Mouse (Mus musculus): Measurements from ENCODE around the gene Pgbd5. TPM values are rescaled to one million over a fixed set of nuclear protein-coding genes. Genes with fewer than 3 reads are reported as not detected.

The Pgbd5 gene
- total RNA-seq, 2 experiments from 2014 or later = not detected

DNA sequence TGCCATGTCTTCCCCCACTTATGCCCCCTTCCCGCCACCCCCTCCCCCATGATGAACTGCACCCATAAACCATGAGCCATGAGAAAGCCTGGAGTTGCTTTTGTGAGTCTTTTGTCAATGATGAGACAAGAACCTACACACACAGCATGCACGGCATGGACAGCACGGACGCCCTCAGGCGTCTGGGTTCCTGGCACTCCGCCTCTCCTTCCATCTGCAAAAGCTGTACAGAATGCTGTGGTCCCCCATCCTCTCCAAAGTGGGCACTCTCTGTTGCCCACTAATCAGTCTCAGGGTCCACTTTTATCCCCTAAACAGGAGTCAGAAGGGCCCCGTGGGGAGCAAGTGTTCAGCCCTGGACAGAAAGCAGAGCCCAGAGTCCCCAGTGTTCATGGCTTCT lies 44.5 kb downstream of the Pgbd5 start:
- no peak for ATAC-seq (replicated peaks; ENCODE audit: poor library complexity, severe bottlenecking)

DNA sequence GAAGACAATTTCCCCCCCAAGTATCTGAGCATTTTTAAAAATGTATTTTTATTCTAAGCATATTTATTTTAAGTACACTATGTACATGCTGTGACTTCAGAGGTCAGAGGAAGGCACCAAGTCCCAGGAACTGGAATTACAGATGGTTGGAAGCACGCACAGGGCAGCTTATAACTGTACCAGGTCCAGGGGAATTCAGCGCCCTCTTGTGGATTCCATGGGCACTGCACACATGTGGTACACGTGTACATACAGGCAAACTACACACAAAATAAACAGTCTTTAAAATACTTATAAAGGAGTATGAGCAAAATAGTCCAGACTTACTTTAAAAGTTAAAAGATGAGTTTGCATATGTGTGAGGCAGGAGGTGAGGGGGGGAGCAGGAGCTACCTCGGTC lies 45.5 kb downstream of the Pgbd5 start:
- no peak for ATAC-seq (replicated peaks; ENCODE audit: poor library complexity, severe bottlenecking)

DNA sequence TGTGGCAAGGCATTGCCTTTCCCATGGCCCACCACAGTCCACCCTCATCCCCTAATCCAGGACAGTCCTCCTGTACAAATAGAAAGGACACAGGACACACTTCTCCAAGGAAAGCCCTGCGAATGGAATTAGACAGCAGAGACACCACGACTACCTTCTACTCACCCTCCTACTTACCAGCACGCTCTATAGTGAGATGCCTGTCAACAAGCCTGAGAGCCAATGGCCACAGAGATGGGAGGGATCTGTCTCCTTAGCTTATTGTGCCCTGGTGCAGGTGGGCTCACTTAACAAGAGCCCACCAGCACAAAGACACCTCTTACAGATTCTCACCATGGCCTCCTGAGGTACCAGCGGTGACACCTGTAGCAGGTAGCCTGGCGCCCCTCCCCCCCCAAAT lies 46.4 kb downstream of the Pgbd5 start:
- ATAC-seq (replicated peaks; ENCODE audit: poor library complexity, severe bottlenecking) = no peak

DNA sequence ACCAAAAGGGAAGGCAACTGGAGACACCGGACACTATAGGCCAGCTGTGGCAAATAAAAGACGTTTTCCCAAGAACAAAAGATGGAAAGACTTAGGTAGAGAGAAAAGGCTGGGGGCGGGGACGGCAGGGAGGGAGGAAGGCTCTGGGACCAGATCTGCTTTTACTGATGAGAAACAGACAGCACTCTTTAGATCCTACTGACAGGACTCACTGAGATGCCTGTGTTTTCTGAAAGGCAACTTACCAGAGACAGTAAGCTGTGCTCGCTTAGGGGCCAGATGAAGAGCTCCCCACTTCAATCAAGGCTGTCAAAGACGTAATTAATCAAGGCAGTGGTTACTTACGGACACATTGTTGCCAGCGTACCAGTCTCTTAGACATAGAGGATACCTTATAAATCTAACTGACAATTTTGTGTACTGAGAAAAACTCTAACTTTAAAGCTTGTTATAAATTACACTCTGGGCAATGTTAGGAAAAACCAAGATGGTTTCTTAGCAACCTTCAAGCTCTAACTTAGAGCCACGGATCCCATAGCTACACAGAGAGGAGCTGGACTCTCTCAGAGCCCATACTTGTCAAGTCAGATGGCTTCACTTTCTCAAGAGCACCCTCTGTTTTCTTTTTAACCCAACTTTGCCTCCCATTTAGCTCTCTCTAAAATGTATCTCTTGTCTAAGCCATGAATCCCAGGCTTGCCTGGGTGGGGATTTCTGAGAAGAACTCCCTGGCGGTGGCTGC lies 47.0 kb downstream of the Pgbd5 start:
- ATAC-seq (replicated peaks; ENCODE audit: poor library complexity, severe bottlenecking) = no peak

DNA sequence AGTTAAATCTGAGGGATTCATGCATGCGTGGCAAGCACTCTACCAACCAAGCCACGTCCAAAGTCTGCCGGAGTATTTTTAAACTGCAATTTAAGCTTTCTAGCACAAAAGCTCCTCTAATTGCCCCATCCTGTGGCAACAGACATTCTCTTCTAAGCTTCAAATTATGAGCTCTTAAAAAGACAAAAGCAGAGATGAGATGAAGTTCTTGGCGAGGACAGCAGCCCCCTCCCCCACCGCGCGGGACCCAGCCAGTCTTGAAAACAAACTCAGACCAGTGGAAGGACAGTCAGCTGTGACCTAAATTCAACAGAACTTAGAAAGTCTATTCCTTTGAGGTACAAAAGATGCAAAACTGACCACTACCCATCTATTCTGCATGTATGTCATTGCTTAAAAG lies 48.3 kb downstream of the Pgbd5 start:
- no peak for ATAC-seq (replicated peaks; ENCODE audit: poor library complexity, severe bottlenecking)

DNA sequence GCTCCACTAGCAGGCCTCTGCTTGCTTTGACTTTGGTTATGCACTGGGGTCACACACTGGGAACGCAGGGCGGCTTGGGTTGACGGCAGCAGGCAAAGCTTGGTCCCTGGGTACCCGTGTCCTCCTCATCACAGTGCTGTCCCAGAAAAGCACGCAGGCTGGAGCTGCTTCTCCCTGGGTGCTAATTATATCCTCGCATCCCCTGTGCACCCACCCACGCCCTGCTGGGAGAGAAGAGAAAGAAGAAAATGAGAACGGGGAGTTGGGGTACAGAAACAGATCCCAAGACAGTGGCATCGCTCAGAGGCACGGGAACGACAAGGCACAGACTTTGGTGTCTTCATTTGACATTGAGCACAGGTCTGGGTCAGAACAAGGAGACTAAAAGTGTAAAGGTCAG lies 50.0 kb downstream of the Pgbd5 start:
- ATAC-seq (replicated peaks; ENCODE audit: poor library complexity, severe bottlenecking) = no peak

DNA sequence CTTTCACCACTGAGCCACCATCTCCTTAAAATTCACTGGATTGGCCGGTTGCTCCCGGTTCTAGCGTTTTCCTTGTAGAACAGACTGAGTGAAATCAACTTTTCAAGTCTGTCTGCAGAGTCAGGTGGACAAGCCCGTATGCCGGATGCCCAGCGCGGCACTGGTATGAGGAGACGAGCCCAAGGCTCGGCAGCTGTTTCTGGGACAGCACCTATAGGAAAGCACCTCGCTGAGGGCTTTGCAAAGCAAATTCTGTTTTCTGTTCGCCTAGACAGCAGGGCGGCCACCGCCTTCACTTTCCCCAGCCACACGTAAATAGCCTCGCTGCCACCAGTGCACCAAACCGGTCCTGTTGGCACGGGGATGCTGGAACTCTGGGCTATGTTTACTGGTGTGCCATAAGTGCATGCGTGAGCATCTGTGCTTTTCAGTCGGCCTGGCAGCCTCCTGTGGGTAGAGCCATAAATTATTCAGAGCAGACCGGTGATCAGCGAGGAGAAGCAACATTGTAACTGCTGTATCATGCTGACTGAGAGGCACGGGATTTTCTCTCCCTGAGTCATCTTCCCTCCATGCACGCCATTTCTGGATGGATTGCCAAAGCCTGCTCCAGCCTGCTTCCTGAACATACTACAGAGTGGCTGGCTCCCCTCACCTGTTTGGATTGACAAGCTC lies 53.1 kb downstream of the Pgbd5 start:
- no peak for ATAC-seq (replicated peaks; ENCODE audit: poor library complexity, severe bottlenecking)

DNA sequence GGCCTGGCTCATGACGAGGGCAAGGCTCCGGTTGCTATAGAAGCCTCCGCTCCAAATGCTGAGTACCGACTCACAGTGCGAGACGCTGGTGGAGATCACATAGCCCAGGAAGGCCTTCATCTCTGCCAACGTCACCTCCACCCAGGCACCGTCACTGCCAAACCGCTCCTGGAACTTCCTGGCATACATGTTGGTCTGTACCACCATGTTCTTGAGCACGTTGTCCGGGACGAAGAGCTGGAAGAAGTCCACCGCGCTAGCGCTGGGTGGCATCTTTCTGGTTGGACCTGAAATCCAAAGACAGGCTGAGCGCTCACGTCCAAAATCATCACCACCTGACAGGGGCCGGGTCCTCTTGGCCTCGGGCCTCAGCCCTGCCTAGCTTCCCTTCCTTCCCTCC lies 55.1 kb downstream of the Pgbd5 start:
- ATAC-seq (replicated peaks; ENCODE audit: poor library complexity, severe bottlenecking) = no peak

DNA sequence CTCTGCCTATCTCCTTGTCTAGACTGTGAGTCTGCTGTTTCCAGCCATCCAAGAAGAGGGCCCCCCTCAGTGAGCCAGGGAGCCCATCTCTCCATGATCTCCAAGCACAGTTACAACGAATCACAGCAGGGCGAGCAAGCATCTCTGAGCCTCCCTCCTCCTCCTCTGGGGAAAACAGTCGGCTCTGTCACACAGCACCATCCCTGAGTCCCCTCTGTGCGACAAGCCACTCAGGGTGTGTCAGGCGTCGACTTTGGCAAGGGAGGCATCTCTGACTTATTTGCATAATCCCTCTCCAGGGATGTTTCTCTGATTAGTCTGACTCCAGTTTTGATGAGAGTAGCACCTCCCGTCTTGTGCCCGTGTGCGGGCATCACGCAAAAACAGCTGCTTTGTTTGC lies 57.2 kb downstream of the Pgbd5 start:
- no peak for ATAC-seq (replicated peaks; ENCODE audit: poor library complexity, severe bottlenecking)

DNA sequence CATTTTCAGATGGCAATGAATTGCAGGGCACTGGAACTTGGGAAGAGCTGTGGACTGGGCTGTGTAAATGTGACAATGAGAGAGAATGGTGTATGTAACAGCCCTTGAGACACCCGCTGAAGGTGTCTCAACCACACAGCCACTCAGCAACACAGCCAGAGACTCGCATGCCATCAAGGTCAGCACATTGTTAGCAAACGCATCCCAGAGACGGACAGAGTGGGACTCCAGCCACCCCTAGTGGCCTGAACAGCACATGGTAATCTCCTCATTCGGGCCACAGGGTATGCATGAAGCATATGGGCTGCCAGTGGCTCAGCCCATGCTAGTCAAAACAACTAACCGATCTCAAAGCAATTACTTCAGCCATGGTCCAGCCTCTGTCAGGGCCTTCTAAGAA lies 60.2 kb downstream of the Pgbd5 start:
- ATAC-seq (replicated peaks; ENCODE audit: poor library complexity, severe bottlenecking) = no peak

DNA sequence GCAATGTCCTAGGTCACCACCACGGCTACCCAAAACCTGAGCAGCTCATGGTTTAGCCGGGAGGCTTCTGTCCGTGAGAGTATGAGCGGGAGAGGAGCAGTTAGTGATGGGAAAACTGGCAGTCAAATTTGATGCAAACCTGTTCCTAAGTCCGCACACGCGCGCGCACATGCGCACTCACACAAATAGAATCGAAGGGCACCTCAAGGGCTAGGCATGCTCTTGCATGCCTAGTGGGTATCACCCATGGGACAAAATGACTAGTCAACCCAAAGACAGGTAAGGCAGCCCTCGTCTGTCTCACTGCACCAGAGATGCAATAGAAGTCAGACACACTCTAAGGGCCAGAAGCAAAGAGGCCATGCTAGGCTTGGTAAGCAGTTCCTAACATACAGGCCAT lies 63.1 kb downstream of the Pgbd5 start:
- ATAC-seq (replicated peaks; ENCODE audit: poor library complexity, severe bottlenecking) = no peak

DNA sequence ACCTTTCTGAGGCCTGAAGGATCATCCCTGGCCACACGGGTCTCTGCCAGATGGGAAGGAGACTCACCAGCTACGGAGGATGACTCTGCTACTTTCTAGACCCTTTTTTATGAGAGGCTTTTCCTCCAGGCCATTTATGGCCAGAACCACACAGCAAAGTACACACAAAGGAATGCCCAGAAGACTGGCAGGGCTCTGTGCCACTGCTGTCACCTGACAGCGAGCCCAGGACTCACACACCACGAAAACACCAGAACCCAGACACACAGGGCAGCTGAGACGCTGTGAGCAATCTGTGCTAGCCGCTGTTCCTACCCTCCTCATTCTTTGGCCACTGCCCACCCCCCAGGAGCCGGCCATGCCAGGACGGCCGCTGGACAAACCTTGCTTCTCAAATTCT lies 63.7 kb downstream of the Pgbd5 start:
- no peak for ATAC-seq (replicated peaks; ENCODE audit: poor library complexity, severe bottlenecking)

DNA sequence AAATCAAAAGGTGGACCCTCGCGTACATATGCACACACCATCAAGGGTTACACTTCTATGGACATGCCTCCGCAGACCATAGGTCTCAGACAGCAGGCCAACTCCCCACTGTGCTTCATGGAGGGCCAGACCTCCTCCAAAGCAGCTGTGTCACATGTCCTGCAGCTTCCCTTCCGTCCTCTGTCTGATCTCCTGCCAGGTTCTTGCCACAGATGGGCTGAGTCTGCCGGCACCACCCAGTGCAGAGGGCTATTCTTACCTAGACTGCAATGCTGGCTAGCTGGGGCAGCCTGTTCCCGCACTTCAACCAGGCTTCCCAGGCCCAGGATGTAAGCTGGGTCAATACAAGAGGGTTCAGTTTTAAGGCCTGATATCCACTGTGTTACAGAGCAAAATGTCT lies 64.3 kb downstream of the Pgbd5 start:
- 0 out of 2 replicates have a peak, but pooled peaks have one; percentile 5 for ATAC-seq (replicated peaks; ENCODE audit: poor library complexity, severe bottlenecking)

DNA sequence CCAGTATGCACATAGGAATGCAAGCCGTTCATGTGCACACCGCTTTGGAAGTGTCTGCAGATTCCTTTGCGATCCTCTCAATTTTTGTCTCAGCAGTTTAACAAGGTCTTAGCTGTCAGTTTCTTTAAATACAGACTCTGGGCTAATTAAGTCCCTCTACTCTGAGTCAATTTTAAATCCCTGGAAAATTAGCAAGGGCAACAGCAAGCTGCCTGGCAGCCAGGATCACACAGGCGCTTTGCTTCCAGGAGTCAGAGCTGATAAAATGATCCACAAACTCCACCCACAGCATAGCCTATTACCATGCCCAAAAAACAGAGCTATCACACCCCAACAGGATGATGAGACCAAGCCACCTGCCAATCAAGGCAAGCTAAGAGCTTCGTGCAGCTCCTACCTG lies 65.7 kb downstream of the Pgbd5 start:
- ATAC-seq (replicated peaks; ENCODE audit: poor library complexity, severe bottlenecking) = no peak

DNA sequence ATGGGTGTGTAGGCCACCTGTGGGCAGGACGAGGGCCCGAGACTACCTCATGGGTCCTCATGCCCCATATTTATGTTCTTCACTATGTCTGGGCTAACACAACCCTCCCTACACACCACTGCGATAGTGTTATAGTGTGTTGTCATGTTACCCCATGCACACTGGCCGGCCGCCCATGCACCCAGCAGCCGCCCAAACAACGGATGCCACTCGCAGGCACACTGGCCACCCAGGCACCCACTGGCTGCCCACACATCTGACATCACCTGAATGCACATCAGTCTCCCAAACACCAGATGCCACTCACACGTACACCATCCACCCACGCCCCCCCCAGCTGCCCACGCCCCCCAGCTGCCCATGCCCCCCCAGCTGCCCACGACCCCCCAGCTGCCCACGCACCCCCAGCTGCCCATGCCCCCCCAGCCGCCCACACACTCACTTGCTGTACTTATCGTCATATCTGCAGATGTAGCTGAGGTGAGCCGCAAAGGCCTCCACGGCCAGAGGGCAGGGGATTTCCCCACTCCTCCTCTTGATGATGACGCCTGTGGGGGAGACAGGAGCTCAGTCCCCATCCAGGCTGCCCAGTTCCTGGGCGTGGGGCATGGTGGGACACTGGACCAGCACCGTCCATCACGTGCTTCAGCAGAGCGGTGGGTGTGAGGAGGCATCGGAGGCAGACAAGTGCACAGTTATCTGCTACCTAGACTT lies 67.9 kb downstream of the Pgbd5 start:
- ATAC-seq (replicated peaks; ENCODE audit: poor library complexity, severe bottlenecking) = no peak

DNA sequence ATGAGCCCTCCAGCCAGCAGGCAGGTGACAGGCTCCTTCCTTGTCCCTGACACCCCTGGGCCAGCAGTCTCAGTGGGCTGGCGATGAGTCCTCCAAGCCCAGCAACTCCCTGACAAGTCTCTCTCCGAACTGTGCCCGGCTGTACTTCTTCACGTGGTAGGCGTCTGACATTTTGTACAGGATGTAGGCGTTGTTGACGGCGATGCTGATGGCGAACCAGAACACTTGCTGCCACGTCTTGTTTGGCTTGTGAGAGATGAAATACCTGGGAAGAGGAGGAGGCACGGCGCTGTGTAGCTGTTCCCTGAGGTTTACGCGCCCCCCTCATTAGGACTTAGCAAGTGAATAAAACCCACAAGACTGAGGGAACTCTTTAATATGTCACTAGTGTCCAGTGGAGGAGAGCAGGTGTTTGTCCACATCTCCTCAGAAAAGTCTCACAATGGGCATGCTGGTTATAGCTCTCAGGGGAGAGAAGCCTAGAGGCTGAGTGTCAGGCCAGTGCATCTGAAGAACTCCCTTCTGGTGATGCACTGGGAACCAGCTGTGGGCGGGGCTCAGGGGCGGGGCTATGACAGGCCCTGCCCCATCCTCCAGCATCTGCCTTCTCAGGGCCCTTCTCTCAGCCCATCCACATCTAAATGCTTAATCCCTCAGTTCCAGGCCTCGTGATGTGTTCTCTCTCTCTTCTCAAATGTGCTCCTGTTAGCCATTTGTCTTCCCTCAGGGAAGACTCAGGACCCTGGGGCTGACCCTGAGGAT lies 68.9 kb downstream of the Pgbd5 start:
- ATAC-seq (replicated peaks; ENCODE audit: poor library complexity, severe bottlenecking) = no peak

DNA sequence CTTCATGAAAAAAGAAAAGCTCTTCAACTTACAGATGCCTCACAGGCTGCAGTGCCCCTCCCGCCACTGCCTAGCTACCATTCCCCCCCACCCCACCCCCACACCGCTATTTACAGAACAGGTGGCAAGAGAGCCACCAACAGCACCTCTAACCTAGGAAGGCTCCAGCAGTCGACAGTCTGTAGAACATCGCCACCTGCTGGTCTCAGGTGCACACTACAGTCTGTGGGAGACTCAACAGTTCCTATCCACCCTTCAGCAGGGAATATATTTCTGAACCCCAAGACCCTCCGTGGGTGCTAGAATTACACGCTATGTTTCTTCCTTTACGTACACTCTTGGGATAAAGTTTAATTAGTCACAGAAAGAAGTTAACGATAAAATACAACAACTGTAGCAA lies 71.2 kb downstream of the Pgbd5 start:
- ATAC-seq (replicated peaks; ENCODE audit: poor library complexity, severe bottlenecking) = peak; percentile 92

DNA sequence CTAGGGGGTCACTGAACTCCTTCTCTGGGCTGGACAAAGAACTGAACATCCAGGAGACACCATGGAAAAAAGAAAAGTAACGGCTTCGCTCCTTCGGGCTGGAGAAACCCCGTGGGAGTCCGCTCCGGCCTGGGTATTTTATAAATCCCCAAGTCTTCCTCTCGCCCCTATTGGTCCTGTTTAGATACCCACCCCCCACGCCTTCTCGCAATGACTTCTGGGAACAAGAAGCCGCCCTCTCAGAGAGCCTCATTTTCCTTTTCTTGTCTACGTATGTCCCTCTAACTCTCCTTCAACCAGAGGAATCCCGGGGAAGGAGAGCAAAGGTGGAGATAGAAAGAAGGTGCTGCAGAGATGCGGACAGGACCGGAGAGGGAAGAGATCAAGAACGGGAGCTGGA lies 76.1 kb downstream of the Pgbd5 start:
- no peak for ATAC-seq (replicated peaks; ENCODE audit: poor library complexity, severe bottlenecking)

DNA sequence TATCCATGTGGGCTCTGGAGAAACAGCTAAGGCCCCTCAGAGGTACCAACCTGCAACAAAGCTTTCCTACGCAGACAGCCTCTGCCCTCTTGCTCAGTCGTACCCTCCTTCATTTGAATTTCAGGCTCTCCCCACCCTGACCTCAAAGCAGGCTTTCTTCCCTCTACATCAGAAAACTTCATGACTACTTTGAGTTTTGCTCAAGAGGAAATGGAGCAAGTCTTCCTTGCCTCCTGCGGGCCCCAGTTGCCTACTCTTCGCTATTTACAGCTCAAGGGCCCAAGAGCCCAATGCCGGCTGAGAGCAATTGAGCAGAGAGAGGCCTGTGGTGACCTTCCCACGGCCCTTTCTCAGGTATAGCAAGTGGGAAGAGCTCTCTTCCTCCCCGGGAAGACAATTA lies 76.9 kb downstream of the Pgbd5 start:
- ATAC-seq (replicated peaks; ENCODE audit: poor library complexity, severe bottlenecking) = no peak

DNA sequence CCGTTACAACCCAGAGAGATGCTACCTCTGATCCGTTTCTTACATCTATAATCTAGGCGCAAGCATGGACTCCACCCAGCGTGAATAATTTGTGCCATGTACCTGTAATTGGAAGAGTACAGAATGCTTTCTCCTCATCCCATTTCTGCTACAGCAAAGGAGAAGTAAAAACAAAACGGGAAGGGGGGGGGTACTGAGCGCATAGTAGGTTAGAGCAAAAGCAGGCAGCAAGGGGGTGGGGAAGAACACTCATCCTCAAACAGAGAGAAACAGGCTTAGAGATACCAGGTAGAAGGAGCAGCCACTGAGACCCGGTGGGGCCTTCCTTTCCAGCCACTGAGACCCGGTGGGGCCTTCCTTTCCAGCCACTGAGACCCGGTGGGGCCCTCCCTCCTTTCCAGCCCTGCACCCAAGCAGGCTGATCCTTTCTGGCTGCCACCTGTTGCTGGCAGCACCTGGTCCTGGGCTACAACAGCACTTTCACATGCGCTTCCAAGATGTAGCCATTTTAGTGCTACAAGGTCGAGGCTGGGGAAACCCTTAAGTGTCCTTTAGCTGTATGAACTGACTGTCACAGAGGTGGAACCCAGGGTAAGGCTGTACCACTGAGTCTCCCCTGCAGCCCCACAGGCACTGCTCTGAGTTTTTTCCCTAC lies 77.6 kb downstream of the Pgbd5 start:
- no peak for ATAC-seq (replicated peaks; ENCODE audit: poor library complexity, severe bottlenecking)
